Mouse (Mus musculus): ENCODE measurements at regions not wholly inside any gene's neighbourhood (a gene's known extent, or its start where the extent isn't known, plus 50 kb on each side); places are given as distances from the start of the nearest gene placed in this dataset.

DNA sequence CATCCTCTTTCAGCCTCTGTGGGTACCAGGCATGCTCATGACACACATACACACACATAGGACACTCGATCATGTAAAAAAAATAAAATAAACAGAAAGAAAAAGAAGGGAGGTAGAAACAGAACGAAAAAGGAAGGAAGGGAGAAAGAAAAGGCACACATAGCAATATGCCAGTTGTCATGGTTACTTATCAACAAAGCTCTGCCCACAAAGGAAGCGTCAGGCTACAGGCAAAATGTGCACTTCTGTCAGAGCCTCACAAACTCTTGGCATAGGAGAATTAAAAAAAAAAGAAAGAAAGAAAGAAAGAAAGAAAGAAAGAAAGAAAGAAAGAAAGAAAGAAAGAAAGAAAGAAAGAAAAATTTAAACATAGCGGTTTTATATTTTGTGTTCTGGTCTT is 56.9 kb upstream of the Sox2 start:
- DNase-seq (ENCODE audit: low spot score) = no peak

DNA sequence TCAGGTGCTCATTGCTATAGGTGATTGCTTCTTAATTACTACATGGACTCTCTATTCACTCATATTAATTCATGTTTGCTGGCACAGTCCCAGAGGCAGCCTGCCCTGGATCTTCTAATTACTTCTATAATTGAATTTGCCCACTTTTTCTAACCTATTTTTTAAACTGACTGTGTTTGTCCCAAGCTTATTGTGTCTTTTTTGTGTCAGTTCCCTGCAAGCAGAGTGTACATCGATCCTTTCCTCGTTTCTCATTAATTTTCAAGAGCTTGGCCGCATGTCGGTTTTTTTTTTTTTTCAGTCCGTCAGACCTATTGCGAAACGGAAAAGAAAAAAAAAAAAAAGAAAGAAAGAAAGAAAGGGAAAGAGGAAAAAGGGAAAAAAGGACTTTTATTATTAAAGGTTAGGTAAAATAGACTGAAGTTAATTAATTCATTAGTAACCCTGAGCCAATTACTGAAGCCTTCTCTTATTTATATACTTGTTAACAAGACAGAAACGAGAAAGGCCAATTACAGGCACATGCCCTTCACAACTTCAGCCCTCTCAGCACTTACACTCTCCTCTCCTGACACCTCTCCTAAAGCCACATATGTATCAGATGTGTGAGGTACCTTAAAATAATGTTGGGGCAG is 72.2 kb upstream of the Sox2 start:
- DNase-seq (ENCODE audit: low spot score) = no peak

DNA sequence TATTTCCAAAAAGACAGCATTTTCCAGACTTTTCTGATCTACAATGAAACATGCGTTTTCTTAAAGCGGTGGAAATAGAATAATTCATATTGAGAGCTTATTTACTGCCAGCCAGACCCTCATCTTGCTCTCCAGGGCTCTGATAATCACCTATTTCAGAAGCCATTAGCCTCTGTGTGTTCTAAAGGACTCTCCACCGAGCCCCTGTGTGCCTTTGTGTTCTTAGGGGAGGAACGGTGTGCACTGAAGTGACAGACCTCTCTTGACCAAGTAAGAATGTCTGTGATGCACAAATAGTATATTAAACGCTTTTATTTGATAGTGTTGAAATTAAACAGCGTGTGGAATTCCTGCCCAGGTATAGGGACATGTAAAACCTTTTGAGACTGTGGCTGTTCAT is 73.1 kb upstream of the Sox2 start:
- no peak for DNase-seq (ENCODE audit: low spot score)

DNA sequence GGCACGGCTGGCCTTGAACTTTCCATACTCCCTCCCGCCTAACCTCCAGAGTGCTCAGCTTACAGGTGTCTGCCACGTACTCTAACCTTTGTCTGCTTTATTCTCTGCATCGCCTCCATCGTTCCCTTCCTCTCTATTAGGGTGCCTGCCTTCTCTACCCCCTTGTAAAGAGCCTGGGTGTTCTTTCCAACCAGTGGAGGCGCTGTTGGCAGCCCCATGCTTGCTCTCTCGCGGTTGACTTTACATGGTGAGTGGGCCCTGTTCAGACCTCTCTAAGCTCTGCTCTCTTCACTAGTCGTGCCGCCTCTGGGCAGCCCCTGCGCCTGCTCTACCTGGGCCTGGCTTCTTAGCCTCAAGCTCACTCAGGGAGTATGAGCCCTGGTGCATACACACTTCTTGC is 74.0 kb upstream of the Sox2 start:
- DNase-seq (ENCODE audit: low spot score) = no peak

DNA sequence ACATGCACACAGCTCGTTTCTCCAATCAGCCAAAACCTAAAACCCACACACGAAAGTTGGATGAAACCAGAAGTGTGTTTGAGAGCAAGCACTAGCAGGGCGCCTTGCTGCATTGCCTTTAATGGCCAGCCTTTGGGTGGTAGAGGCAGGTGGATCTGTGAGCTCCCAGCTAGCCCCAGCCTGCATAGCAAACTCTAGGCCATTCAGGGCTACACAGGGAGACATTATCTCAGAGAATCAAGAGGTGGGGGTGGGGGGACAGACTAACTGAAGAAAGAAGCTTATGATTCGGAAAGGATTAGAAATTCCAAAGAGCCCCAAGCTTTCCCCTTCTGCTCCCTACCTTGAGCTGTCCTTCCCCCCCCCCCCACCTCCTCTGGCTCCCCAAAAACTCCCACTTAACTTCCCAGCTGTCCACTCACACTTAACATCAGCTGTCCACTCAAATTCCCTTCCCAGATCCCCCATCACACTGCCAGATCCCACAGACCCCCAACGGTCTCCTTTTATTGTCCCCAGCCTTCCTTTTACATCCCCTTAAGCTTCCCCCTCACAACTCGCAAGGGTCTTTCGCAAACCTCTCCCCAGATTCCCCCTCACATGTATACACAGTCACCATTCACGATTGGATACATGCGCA is 75.4 kb upstream of the Sox2 start:
- DNase-seq (ENCODE audit: low spot score) = no peak

DNA sequence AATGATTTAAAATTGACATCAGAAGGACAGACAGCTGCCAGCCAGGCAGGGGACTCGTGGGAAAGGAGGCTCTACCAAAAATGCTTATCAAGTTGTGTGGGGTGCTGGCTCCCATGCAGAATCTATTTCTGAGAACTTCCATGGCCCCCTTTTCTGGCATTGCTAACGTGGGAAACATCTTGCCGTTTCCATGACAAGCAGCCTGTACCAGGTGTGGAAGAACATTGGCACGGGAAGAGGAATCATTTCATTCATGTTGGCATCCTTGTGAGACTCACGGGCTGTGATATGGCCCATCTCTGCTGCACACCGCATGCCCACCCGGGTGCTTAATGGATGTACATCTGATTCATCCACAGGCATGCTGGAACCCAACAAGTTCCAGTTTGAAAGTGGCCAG is 76.9 kb upstream of the Sox2 start:
- no peak for DNase-seq (ENCODE audit: low spot score)

DNA sequence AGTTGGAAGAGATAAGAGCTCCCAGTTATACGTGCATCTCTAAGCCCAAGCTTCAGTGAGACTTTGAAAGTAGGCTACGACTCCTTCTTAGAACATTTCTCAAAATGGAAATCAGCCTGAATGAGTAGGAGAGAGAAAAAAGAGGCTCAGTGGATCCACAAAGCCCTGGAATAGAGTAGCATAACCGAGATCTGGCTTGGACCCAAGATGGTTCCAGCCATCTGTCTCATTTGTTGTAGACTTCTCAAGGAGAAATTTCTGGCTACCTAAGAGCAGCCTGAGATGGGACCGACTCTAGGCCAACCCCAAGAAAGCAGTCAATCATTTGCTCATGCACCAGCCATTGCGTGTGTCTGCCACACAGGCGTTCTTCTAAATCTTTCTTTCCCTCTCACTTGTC is 78.1 kb upstream of the Sox2 start:
- DNase-seq (ENCODE audit: low spot score) = peak; percentile 46

DNA sequence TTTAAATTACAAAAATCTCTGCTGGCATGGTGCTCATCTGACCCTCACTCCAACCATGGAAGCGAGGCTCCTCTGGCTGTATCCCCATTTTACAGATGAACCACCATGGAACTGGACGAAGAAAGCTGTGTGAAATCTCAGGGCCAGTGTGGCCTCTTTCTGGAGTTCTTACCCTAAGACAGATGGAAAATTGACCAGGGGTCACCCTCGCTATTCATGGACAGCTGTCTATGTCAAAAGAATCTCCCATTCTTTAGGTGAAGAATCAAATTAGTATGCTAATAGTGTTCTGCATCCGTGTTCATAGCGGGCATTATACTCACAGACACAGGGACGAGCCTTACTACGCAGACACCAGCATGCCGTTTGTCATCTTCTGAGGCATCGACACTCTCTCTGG is 78.6 kb upstream of the Sox2 start:
- DNase-seq (ENCODE audit: low spot score) = no peak

DNA sequence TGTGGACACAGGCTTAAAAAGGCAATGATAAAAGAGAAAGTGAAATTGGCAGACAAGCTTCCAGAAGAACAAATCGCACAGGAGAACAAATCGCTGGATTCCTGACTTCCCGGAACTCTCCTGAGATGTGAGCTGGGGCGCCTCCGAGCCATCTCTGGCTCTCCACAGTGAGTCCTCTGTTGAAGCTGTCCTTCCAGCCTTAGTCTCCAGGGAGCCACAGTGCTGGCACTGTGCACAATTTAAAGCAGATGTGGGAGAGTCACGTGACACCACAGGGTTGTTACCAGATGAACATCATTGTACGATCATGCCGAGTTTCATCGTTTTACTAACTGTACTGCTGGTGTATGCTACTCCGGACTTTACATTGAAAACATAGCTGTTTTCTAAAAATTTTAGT is 80.2 kb upstream of the Sox2 start:
- DNase-seq (ENCODE audit: low spot score) = peak; percentile 19

DNA sequence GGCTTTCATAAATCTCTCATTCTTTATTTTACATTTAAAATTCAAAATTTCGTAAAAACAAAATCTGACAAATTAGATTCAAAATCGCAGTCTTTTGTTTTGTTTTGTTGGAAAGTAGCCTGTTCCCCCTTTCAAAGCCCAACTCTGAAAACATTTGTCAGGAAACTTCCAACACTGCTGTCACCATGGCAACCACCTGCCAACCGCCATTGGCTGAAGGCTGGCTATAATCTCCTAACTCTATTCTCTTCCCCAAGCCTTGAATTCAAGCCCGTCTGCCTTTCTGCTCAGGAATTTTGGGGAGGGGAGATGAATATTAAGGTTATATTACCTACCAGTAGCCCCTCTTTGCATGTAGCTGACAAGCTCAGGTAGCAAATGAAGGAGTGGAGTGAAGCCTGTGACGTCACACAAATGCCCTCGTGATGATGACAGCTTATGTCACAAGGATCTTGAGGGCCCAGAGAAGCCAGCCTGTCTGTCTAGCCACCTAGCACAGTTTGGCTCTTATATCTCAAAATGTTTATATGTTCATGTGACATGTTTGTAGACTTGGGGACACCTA is 82.0 kb upstream of the Sox2 start:
- no peak for DNase-seq (ENCODE audit: low spot score)

DNA sequence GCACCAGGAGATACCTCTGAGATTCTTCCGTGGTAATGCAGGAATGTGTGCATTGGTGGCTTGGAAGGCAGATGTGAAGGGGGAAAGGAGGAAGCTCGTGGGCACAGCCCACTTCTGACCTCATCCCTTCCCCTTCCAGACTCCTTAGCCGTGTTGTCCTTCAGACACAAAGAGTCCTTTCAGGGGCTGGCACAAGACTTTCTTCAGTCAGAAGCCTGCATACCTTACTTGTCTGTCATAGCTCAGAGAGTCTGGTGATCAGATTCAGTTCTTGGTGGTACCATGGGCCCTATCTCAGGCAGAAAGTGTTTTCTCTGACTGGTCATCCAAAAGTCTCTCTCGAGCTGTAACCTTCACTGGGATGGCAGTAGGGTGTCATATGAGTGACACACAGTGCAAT is 84.8 kb upstream of the Sox2 start:
- no peak for DNase-seq (ENCODE audit: low spot score)

DNA sequence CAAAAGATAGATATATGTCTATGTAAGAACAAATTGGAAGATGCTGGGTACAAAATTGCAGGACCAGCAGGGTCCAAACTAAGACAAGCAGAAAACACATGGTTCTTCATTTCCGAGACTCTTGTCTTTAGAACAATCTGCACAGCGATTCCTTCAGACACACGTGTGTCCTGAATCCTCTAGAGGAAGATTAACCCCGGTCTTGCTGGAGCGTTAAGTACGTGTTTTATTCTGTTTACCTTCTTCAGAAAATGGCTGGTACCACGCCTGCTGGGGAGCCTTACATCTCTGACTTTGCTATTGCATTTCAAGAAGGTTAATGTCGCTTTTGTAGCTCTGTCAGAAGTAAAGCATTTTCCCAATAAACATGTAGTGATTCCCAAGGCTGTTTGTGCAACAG is 87.3 kb upstream of the Sox2 start:
- no peak for DNase-seq (ENCODE audit: low spot score)

DNA sequence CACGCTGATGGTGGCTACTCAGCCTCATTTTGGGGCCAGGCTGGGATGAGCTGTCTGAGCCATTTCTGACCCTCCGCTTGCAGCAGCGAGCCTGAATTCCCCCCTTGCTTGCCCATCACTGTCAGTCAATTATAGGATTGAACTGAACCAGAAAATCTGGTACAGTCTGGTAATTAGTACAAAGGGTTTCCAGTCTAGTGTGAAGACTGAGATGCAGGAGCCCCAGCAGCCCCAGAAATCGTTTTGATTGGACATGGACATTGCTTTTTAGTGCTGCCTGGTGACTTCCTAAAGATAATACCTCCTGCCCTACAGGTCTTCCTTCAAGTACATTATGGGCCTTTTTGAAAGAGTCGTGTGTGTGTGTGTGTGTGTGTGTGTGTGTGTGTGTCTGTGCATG is 88.5 kb upstream of the Sox2 start:
- DNase-seq (ENCODE audit: low spot score) = no peak

DNA sequence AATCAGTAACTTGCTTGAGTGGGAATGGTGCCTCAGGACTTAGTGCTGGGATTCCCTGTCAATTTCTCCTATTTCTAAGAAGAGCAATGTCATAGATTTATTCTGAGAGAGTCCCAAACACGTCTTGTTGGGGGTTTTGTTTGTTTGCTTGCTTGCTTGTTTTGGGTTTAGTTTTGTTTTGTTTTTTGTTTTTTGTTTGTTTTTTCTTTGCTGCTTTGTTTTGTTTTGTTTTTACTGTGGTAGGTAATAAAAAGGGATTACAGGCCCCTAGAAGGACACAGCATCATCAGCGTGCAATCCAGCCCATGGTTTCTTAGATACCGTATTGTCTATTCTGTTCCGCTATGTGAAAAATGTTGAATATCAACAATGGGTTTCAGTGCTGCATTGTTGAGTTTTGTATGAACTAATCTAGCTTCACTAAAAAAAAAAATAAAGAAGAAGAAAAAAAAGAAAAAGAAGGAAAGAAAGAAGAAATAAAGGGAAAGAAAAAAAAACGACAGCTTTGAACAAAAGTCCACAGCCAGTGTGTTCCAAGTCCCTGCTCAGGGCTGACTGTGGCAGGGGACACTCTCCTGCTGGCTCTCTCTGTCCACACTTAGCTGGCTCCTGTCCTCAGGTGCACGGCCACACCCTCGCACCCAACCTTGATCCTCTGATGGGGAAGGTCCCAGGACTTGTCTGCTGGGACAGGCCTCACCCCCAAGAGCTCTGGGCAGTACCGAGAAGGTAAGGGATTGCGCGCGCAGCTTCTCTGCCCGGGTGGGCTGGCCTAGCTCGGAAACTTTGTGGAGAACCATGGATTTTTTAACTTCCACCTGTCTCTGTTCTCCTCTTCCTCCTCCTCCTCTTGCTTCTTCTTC is 90.1 kb upstream of the Sox2 start:
- DNase-seq (ENCODE audit: low spot score) = no peak

DNA sequence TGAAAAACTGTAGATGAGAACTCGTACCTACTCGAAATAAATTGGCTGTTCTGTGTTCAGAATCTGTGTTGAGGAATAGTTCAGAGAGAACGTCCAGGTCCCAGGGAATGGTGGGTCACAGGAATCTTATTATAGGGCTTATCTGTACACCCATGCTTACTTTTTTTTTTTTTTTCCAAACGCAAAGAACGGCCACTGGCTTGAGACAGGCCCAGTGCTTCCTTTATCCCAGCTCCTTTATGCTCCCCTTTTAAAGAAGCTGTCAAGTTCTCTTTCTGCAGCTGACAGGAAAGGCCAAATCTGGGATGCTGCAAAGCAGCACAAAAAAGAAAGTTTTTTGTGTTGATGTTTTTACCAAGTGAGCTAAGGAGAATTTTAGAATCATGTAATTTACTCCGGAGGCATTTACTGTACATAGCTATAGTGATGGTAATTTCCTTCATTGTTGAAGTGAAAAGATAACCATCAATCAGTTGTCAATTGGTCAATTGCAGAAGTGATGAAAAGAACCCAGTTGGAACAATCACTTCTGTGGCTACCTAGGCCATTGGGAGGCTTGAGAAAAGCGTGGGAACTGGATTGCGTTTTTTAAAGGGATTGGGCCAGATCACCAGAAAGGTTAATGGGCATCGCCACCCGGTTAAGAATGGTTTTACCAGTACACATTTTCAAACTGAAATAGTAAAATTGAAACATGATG is 91.2 kb upstream of the Sox2 start:
- no peak for DNase-seq (ENCODE audit: low spot score)

DNA sequence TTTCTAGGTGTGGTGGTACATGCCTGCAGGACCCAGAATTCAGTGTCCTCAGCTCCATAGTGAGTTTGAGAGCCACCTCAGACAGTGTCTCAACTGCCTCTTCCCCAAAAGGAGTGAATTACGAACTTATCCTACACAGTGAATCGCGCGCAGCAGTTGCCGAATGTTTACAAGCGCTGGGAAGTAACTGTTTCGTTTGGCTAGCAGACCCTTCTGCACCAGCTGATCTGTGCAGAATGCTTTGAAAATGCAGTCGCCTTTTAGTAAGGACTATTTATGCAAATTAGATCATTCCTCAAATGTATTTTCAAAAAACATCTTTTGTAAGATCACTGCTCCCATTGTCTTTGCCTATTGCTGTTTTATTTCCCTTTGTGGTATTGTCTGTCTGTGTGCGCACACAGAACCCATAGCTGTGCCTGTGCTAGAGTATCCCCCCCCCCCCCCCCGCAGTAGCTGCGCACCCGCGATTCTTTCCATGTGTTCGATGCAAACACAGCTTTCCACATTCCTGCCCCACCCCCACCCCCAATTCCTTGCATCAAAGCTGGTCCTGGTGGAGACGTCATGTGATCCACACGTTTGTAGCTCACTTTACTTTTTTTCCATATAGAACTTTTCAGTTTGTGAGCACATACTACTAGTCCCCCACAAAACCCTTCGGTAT is 97.5 kb upstream of the Sox2 start:
- no peak for DNase-seq (ENCODE audit: low spot score)

DNA sequence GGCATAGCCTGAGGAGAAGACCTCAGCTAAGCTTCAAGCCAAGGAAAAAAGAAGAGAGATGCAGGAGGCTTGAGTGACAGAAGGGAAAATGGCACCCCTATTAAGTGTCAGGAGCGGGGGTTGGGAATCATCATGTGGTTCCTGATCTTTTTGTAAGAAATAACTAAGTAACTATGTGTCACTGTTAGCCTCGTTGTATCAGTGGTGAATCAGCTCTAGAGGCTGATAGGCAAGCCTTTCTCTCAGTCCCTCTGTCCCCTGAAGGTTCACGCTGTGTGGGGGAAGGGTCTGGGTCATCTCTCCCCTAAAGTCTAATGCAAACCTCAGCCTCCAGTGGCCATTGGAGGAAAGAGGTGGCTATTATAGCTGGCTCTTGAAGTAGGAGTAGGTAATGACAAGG is 99.1 kb upstream of the Sox2 start:
- DNase-seq (ENCODE audit: low spot score) = no peak

DNA sequence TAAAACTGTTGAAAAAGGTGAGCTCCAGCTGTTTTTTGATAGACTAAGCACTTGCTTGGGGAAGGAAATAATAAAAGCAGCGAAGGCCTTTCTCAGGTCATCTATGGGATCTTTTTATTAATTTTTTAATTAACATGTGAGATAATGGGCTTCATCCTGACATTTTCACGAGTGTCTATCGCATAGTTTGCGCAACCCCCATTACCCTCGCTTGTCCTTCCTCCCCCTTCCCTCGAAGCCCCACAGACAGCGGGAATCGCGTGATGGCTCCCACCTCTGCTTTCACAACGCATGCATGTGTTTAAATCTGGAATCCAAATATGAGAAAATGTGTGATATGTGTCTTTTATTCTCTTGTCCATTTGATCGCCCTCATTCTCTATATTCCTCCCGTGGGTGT is 100.0 kb upstream of the Sox2 start:
- no peak for DNase-seq (ENCODE audit: low spot score)

DNA sequence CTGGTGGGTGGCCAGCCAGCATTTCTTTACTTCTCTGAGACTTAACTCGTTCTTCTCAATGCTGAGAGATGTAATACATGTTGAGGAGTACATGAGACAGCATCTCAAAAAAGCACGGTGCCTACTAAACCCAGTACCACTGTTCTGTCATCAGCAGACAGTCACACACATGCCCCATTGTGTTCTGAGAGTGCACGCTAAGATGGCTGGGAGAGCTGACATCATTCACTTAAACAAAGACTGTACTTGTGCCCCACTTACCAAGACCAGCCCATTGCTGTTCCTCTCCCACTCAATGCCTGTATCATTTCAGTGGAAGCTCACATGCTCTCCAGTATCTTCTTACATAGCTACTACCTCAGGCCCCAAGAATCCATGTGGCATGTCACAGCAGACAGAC is 117.8 kb upstream of the Sox2 start:
- peak; percentile 42 for DNase-seq (ENCODE audit: low spot score)

DNA sequence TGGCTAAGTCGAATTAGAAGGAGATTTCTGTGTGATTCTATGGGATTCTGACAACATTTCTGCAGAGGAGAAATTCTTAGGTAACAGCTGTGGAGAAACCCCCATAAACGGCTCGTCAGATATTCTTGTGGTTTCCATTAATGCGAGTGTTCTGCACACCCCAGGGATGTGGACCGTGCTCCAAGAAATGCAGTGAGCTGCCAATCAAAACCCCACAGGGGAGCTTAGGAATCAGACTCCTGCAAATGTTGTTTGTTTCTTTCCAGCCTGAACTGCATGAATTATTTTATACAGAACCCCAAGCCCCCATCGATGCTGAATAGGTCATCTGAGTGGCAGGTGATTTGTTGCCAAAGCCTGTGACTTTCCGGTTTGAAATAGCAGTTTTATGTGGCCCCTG is 118.4 kb upstream of the Sox2 start:
- DNase-seq (ENCODE audit: low spot score) = no peak

DNA sequence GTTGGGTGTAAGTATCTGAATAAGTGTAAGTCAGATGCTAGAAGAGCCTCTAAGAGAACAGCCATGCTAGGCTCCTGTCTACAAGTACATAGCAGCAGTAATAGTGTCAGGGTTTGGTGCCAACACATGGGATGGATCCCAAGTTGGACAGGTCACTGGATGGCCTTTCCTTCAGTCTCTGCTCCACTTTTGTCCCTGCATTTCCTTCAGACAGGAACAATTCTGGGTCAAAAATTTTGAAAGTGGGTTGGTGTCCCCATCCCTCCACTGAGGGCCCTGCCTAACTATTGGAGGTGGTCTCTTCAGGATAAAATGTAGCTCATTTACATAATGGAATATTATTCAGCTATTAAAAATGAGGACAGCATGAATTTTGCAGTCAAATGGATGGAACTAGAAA is 122.7 kb upstream of the Sox2 start:
- no peak for DNase-seq (ENCODE audit: low spot score)

DNA sequence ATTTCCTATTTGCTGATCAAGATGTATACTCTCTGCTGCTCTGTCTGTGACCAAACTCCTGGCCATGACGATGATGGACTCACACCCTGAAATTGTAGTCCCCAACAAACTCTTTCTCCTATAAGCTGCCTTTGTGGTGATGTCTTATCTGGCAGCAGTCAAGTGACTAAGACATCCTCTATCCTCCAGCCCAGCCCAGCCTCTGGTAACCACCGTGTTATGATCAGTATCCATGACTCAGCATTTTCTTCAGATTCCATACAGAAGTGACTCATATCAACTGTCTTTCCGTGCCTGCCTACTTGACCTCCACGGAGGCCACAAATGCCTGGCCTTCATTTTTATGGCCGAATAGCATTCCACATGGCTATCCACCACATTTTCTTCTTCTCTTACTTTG is 124.5 kb upstream of the Sox2 start:
- DNase-seq (ENCODE audit: low spot score) = no peak

Measured in layer of hippocampus, adult 11-12 months (tissue).